Mouse (Mus musculus): ENCODE results near the gene Arhgap35.
"Not testable (repeated sequence)": the region's sequence is repeated elsewhere in the genome, so short reads cannot be mapped to it uniquely, and the experiment has no call there.

Arhgap35 gene

GRCm38 (mm10) chr7:16614888-16615715, at the start of gene Arhgap35:
Gene Arhgap35 (minus strand): TSS chr7:16614993.
- in situ Hi-C loops (cut with MboI; ENCODE audit: low sequenced_read_pairs) = no loop called here

DNA sequence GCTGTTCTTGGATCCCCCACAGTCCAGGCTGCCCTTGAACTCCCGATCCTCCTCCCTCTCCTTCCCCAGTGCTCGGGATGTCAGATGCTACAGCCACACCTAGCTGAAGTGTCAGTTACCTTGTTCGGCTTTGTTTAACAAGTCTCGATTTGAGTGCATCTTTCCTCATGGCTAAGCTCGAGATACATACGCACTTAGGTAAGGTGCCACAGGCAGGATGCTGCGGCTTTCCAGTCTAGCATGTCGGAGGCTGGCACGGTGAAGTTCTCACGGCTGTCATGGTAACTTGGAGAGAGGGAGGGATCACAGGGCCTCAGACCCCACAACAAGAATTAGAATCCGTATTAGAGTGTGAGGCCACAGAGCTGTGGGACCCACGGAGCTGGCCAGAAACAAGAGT, 29.5 kb upstream of the Arhgap35 start:
- in situ Hi-C loops (cut with MboI; ENCODE audit: low sequenced_read_pairs) = no loop called here

DNA sequence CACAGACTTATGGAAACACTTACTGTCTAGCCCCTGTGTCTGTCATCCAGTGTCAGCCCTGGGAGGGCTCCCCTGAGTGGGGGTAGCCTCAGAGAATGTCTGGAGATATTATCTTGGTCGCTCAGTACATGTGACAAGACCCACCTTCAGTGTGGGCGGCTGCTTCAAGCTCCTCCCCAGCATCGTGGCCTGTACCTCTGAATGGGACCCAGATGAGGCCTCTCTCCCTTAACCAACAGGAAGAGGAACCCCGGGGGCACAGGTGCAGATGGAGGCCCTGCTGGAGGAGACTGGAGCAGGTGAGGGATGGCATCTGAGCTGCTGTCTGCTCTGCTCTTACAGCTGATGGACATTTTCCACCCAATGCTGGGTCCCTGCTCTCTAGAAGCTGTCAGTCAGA, 28.3 kb upstream of the Arhgap35 start:
- in situ Hi-C loops (cut with MboI; ENCODE audit: low sequenced_read_pairs) = not testable (repeated sequence)

DNA sequence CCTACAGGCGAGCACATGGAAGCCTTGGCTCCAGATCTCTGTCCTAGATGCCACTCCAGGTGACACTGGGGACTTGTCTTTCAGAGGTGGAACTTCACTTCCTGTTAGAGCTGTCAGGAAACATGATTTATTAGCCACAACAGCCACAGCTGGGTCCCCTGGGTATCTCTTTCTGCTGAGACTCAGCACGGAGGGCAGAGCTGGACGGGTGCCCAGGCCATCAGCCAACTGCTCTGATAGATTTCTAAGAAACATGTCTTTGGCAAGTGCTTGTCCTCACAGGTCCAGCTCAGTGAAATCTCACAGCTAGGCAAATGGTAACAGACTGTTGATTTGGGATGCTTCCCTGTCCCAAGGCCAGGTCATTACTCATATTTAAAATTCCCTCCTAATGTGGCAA, 24.2 kb upstream of the Arhgap35 start:
- in situ Hi-C loops (cut with MboI; ENCODE audit: low sequenced_read_pairs) = no loop called here

GRCm38 (mm10) chr7:16635116-16635515, 20.3 kb upstream of the Arhgap35 start:
- in situ Hi-C loops (cut with MboI; ENCODE audit: low sequenced_read_pairs) = no loop called here

DNA sequence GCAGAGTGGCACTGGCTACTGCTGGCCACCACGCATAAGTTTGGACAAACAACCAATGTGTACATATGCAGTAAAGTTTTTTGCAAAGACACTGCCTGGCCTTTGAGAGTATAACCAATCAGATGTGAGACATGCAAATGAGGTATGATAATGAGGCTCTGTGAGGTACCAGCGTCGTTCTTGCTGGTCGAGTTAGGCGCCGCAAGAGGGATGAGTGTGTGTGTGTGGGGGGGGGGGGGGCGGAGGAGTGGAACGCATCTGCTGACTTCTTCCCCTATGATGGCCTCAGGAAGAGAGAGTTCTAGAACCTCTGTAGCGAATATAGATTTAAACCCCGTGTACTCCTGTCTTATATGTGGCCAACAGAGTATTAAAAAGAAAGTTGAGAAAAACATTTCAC, 19.1 kb upstream of the Arhgap35 start:
- in situ Hi-C loops (cut with MboI; ENCODE audit: low sequenced_read_pairs) = not testable (repeated sequence)

DNA sequence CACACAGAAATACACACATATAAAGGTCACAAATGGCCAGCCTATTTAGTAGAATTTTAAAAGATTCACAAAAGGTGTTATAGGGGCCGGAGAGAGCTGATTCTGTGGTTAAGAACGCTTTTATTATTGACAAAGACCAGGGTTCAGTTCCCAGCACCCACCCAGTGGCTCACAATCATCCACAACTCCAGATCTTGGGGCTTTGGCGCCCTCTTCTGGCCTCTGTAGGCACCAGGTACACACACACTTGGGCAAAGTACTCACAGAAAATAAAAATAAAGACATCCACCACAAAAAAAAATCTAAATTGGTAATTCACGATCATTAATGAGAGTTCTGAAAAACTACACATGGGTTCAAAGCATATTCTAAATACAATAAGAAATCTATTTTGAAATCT, 17.1 kb upstream of the Arhgap35 start:
- in situ Hi-C loops (cut with MboI; ENCODE audit: low sequenced_read_pairs) = no loop called here

DNA sequence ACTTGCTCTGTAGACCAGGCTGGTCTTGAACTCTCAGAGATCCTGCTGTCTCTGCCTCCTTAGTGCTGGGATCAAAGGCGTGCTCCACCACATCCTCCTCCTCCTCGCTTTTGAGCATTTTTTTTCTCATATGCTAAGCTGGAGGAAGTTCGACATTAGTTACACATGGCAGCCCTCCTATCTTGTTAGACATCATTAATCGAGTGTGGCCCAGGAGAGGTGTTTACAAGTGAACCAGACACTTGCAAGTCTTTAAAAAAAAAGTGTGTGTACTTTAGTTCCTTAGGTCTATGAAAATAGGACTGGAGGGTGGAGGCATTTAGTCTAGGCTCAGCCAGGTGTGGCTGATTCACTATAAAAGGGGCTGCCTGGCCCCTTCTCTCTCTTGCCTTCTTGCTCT, 16.2 kb upstream of the Arhgap35 start:
- in situ Hi-C loops (cut with MboI; ENCODE audit: low sequenced_read_pairs) = no loop called here

GRCm38 (mm10) chr7:16629598-16630296, 15.0 kb upstream of the Arhgap35 start:
- in situ Hi-C loops (cut with MboI; ENCODE audit: low sequenced_read_pairs) = loop anchor here (5.0 kb wide), 1 partner anchor 63 kb away; no protein-coding TSS in a partner anchor

DNA sequence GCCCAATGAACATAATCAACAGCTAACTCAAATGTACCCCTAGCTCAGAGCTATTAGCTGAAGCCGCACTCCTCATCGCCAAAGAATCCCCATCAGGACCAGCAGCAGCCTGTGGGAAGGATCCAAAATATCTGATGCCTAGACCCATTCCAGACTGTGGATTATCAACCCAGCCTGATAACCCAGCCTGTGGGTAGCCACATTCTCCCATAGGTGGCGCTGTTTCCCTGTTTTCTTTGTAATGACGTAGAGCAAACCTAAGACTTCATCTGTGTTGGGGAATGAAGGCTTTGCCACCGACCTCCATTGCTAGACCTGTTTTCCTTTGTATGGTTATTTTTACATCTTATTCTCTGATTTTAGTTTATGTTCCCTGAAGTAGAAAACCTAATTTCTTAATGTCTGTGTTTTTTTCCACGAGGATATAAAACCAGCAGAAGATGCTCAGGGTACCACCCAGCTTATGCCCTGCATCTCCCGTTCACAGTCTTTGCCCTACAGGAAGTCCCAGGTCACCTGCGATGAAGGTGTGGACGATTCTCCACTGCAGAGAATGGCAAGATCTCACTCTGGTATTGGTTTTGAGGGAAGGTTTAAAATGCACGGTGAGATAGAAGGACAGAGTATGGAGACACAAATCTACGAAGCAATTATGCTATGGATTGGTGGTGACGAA, 13.4 kb upstream of the Arhgap35 start:
- in situ Hi-C loops (cut with MboI; ENCODE audit: low sequenced_read_pairs) = loop anchor here (5.0 kb wide), 1 partner anchor 64 kb away; no protein-coding TSS in a partner anchor

- in situ Hi-C loops (cut with MboI; ENCODE audit: low sequenced_read_pairs) = no loop called here
Measured at GRCm38 (mm10) chr7:16623687-16624086, 8.9 kb upstream of the Arhgap35 start.

DNA sequence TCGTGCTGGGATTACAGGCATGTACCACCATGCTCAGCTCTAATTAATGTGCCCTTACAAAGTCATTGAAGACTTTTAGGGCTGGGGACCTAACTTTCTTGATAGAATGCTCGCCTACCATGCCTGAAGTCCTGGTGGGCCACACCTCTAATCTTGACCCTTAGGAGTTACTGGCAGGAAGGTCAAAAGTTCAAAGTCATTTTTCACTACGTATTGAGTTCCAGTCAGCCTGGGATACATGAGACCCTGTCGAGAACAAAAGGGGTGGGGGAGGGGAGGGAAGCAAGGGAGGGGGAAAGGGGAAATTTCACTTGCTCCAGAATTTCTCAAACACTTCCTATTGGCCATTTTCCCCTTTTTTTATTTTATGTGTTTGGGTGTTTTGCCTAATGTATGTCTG, 8.3 kb upstream of the Arhgap35 start:
- in situ Hi-C loops (cut with MboI; ENCODE audit: low sequenced_read_pairs) = no loop called here

- in situ Hi-C loops (cut with MboI; ENCODE audit: low sequenced_read_pairs) = no loop called here
Measured at GRCm38 (mm10) chr7:16621066-16621622, 6.4 kb upstream of the Arhgap35 start.

DNA sequence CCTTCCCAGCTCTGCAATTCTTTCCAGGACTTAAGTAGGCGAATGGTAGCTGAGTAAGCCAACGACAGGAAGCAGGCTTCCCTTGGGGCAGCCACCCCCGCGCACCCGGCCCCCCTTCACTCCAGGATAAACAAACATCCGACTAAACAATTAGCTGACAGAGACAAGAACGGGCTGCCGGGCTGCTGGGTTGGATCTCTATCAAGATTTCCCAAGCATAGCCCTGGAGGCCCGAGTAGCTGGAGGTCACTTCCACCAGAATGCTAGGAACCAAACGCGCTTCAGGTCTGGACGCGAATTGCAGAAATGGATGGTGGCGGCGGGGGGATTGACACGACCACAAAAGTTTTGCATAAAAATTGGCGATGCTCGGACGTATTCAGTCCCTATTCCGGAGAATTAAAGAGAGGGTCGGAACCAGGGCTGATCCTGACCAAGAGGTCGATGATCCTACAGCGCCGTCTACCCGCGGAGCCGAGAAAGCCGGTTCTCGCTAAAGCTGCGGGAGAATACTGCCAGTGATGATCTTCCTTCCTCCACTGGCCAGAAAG, 3.9 kb upstream of the Arhgap35 start:
- in situ Hi-C loops (cut with MboI; ENCODE audit: low sequenced_read_pairs) = no loop called here

DNA sequence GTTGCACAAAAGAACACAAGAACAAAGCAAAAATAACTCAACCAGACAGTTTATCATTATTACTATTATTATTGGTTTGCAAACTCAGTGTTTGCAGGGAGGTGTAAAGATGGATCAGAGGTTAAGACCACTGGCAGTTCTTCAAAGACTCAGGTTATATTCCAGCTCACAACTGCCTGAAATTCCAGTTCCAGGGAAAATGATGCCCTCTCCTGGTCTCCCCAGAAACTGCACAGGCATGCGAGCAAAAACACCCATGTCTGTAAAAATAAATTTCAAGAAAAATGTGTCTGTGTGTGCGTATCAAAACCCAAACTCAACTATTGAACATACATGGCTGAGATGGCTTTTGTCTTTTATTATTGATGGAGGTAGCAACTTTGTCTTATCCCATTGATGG, 2.3 kb upstream of the Arhgap35 start:
- in situ Hi-C loops (cut with MboI; ENCODE audit: low sequenced_read_pairs) = no loop called here

GRCm38 (mm10) chr7:16614171-16614887, 464 bp downstream of the Arhgap35 start:
- in situ Hi-C loops (cut with MboI; ENCODE audit: low sequenced_read_pairs) = no loop called here

- in situ Hi-C loops (cut with MboI; ENCODE audit: low sequenced_read_pairs) = no loop called here
Measured at GRCm38 (mm10) chr7:16613461-16614170, 1.2 kb downstream of the Arhgap35 start.

DNA sequence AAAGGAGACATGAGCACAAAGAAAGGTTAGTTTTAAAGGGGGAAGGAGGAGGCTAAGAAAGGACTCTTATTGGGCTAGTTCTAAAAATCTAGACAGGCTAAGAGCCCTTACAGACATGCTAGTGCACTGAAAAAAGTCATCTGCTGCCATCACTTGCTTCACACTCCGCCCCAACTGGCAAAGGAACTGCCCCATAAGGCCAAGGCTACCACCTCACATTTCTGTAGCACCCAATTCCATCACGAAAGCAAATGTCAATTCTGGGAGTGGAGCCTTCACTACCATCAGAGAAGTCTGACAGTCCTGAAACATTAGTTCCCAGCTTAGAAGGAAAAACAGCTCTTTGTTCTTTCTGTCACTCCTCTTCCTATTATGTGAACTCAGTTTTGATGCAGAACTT, 4.4 kb downstream of the Arhgap35 start:
- in situ Hi-C loops (cut with MboI; ENCODE audit: low sequenced_read_pairs) = no loop called here

- in situ Hi-C loops (cut with MboI; ENCODE audit: low sequenced_read_pairs) = no loop called here
Measured at GRCm38 (mm10) chr7:16608961-16609360, 5.8 kb downstream of the Arhgap35 start.

GRCm38 (mm10) chr7:16608046-16608445, 6.7 kb downstream of the Arhgap35 start:
- in situ Hi-C loops (cut with MboI; ENCODE audit: low sequenced_read_pairs) = no loop called here
